Mouse (Mus musculus) cortical plate, adult 2 months (tissue): ENCODE measurements around the gene Asb4.

Experiments used
- CTCF ChIP-seq: fragments of 200-500 bp; IDR thresholded peaks from 2 replicates; pipeline ENCODE4 v1.5.1; 2011; ENCODE audit warnings: mild to moderate bottlenecking, control low read depth, low read length; ENCODE audit not compliant: insufficient read depth; ENCODE audit errors: extremely low read depth
- POLR2A ChIP-seq: fragments of 200-500 bp; IDR thresholded peaks from 2 replicates; pipeline ENCODE4 v1.6.1; 2011; ENCODE audit warnings: mild to moderate bottlenecking, low read length, control low read depth; ENCODE audit not compliant: insufficient read depth; ENCODE audit errors: extremely low read depth

DNA sequence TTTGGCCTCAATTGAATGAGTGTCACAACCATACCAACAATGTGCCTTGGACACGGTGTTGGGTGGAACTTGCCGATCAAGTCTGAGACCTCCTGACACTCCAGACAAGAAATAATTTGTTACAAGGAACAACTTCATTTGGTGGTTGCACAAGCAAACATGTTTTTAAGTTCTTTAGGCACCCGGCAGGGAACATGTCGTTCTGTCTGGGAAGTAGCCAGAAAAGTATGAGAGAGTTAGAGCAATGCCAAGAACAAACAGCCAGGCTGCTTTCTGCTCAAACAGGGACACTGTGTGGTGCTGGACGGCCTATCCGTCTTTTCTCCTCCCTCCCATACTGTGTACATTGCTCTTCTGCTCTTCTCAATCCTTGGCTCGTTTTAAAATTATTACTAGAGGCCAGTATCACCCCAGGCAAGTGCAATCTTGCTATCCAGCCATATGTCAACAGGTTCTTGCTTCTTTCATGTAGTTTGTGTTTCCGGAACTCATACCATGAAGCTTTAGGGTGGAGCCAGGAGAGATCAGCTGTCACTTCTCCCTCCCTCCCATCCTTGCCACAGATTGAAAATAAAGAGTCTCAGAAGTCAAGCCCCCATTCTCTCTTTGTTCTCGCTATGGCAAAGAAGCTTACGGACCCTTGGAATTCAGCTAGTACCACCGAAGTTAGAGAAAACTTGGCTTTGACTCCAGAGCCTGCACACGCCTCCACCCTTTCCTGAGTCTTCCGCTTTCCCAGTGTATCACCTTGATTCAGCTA, 60.1 kb downstream of the Asb4 start:
- no peak for TF ChIP-seq POLR2A
- TF ChIP-seq CTCF = no peak
